Mouse (Mus musculus) lung, postnatal 0 days (tissue): Measurements from ENCODE around the gene Lrrc3c. TPM values are rescaled to one million over a fixed set of nuclear protein-coding genes. Genes with fewer than 3 reads are reported as not detected.
A peak's percentile ranks its signal among the peaks of the same experiment; 100 is the strongest.
"Not testable (repeated sequence)": the region's sequence is repeated elsewhere in the genome, so short reads cannot be mapped to it uniquely, and the experiment has no call there.

Experiments
- ATAC-seq: fragments of 200-750 bp; cut with Nextera tagmentation; 2 replicates; pipeline ENCODE4 v1.8.0; 2017; ENCODE audit warnings: moderate library complexity
- DNase-seq: peaks from one replicate; pipeline ENCODE4 v3.0.0-alpha.2; 2016; ENCODE audit warnings: low spot score
- H3K27ac ChIP-seq: fragments of 300-500 bp; sonication (generic); 2 replicates; pipeline ENCODE4 v1.5.1; 2014; ENCODE audit warnings: antibody characterized with exemption, mild to moderate bottlenecking, low read length, mixed read lengths
- H3K27me3 ChIP-seq: fragments of 300-500 bp; sonication (generic); replicated peaks from 2 replicates; pipeline ENCODE4 v1.6.1; 2014; ENCODE audit warnings: low read length, mixed read lengths; ENCODE audit not compliant: insufficient read depth
- H3K36me3 ChIP-seq: fragments of 300-500 bp; sonication (generic); 2 replicates; pipeline ENCODE4 v1.6.1; 2014; ENCODE audit warnings: low read length, mixed read lengths; ENCODE audit not compliant: insufficient read depth
- H3K4me1 ChIP-seq: fragments of 300-500 bp; sonication (generic); 2 replicates; pipeline ENCODE4 v1.6.1; 2014; ENCODE audit warnings: antibody characterized with exemption, low read depth, low read length, mixed read lengths; ENCODE audit not compliant: insufficient read depth
- H3K4me2 ChIP-seq: fragments of 300-500 bp; sonication (generic); replicated peaks from 2 replicates; pipeline ENCODE4 v1.6.1; 2014; ENCODE audit warnings: low read depth, mild to moderate bottlenecking, low read length, moderate library complexity, mixed read lengths
- H3K4me3 ChIP-seq: fragments of 300-500 bp; sonication (generic); 2 replicates; pipeline ENCODE4 v1.5.1; 2014; ENCODE audit warnings: low read depth, low read length
- H3K9ac ChIP-seq: fragments of 300-500 bp; sonication (generic); replicated peaks from 2 replicates; pipeline ENCODE4 v1.6.1; 2014; ENCODE audit warnings: low read depth, mild to moderate bottlenecking
- H3K9me3 ChIP-seq: fragments of 300-500 bp; sonication (generic); 2 replicates; pipeline ENCODE4 v1.6.1; 2016; ENCODE audit warnings: low read length, mixed read lengths
- CTCF ChIP-seq: IDR thresholded peaks from 2 replicates; pipeline ENCODE4 v1.5.1; 2016; ENCODE audit warnings: antibody characterized with exemption, mild to moderate bottlenecking
- EP300 ChIP-seq: IDR thresholded peaks from 2 replicates; pipeline ENCODE4 v1.6.1; 2016; ENCODE audit warnings: antibody characterized with exemption, mild to moderate bottlenecking, control low read depth
- WGBS: fragments of 180-500 bp; shearing (Covaris S2); extraction: QIAGEN DNeasy Blood & Tissue Kit; methylation state at CpG from one replicate; pipeline ENCODE4 v1.1.7; 2014; 5-methylcytosine and 5-hydroxymethylcytosine counted together
- polyA plus RNA-seq: library from polyadenylated mRNA; unstranded; fragments of >200 nt; fragmentation: Nextera tagmentation; extraction: Ambion mirVana; gene quantifications from 2 replicates; pipeline ENCODE4 v1.2.1, GENCODE M21; 2015

Gene Lrrc3c
- polyA plus RNA-seq, 1 experiment from 2014 or later = not detected

DNA sequence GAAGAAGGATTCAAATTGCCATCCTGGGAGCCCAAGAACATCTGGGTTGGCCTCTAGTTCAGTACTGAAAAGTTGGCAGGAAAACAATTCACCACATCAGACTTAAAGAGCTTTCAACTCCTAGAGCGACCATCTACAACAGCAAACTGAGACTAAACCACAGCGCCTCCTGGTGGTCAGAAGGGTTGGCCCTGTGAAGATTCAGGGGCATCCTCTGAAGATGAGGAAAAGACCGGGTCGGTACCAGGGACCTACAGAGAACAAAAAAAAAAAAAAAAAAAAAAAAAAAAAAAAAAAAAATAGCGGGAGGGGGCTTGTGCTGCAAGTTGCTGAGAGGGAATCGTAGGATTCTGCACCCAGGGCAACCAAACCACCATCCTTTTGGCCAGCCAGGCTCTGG, 728 bp upstream of the Lrrc3c start:
- Histone ChIP-seq H3K4me1 (0 out of 2 replicates have a peak, but pooled peaks cover 2% of the 10 kb centered on the region), H3K4me2 (no peak overlapping the region), H3K9ac (no peak overlapping the region), H3K9me3 (no peaks in the 10 kb centered on the region), H3K27me3 (no peaks in the 10 kb centered on the region), H3K36me3 (no peaks in the 10 kb centered on the region), H3K27ac (no peak overlapping the region), H3K4me3 (no peak overlapping the region)
- peak; percentile 67 for ATAC-seq
- TF ChIP-seq EP300 = no peak
- peak; percentile 86 for TF ChIP-seq CTCF
- WGBS = 39% methylated on average over 6 of the region's 6 CpGs
- DNase-seq = peak; percentile 89

DNA sequence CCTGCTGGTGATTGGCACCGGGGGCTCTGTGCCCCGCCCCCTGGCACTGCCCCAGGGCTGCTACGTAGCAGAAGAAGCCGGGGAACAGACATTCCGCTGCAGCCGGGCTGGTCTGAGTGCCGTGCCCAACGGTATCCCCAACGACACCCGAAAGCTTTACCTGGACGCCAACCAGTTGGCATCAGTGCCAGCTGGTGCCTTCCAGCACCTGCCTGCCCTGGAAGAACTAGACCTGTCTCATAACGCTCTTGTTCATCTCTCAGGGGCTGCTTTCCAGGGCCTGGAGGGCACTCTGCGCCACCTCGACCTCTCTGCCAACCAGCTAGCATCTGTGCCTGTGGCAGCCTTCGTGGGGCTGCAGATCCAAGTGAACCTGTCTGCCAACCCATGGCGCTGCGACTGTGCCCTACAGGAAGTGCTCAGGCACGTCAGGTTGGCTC, 780 bp downstream of the Lrrc3c start:
- no peak for ATAC-seq
- H3K4me2 ChIP-seq = no peak overlapping the region
- H3K36me3 ChIP-seq = no peaks in the 10 kb centered on the region
- WGBS = 48% methylated on average over 18 of the region's 18 CpGs
- H3K9me3 ChIP-seq = no peaks in the 10 kb centered on the region
- H3K27me3 ChIP-seq = no peaks in the 10 kb centered on the region
- H3K4me3 ChIP-seq = no peak overlapping the region
- H3K27ac ChIP-seq = no peak overlapping the region
- no peak overlapping the region for H3K9ac ChIP-seq
- no peak for DNase-seq
- TF ChIP-seq EP300 (no peak), CTCF (no peak)
- 0 out of 2 replicates have a peak, but pooled peaks cover 2% of the 10 kb centered on the region for H3K4me1 ChIP-seq

DNA sequence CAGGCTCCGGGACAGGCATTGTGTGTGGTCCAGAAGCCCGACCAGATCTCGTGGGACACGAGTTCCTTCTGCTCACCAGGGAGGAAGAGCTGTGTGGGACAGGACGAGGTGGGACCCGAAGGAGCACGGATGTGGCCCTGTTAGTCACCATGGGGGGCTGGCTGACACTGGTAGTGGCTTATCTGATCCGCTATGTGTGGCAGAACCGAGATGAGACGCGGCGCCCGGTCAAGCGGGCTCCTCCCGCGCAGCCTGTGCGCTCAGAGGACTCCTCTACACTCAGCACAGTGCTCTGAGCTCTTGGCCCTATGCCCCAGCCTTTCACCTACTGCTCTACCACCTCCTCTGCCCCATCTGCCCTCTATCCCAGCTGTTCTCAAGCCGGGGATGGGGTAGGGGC, 1.2 kb downstream of the Lrrc3c start:
- Histone ChIP-seq H3K36me3 (no peaks in the 10 kb centered on the region), H3K9ac (no peak overlapping the region), H3K4me3 (no peak overlapping the region), H3K4me1 (0 out of 2 replicates have a peak, but pooled peaks cover 2% of the 10 kb centered on the region), H3K27ac (no peak overlapping the region), H3K4me2 (no peak overlapping the region), H3K27me3 (no peaks in the 10 kb centered on the region), H3K9me3 (no peaks in the 10 kb centered on the region)
- TF ChIP-seq CTCF (no peak), EP300 (no peak)
- DNase-seq (no peak), ATAC-seq (no peak)
- whole genome bisulfite sequencing = 20% methylated on average over 15 of the region's 18 CpGs

DNA sequence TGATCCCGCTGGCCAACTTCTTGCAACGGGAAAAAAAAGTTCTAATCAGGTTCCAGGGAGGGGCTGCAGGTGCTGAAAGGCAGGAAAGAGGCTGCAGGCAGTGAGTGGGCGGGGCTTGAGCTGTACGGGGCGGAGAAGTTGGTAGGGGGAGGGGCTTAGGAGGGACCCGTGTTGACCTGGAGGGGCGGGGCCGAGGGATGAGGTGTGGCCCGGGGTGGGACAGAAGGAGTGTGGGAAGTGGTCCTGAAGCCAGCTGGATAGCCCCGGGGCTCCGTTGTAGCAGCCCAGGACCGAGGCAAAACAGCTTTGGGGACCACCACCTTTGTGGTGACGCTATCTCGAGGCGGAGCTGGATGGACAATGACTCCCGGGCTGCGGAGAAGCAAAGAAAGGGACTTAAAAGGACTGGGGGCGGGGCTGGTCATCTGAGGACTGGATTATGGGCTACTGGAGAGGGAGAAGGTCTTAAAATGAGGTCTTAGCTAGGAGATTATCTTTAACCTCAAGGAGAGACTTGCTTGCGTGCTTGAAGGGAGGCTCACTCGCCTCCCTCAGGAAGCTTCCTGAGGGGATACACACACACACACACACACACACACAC, 4.1 kb downstream of the Lrrc3c start:
- DNase-seq = peak; percentile 68
- no peaks in the 10 kb centered on the region for H3K36me3 ChIP-seq
- 4% methylated on average over 20 of the region's 20 CpGs for WGBS
- TF ChIP-seq EP300 (no peak), CTCF (no peak)
- no peak overlapping the region for H3K4me3 ChIP-seq
- H3K4me2 ChIP-seq = peak overlapping the region; percentile 38
- H3K27ac ChIP-seq = no peak overlapping the region
- H3K27me3 ChIP-seq = no peaks in the 10 kb centered on the region
- H3K9me3 ChIP-seq = no peaks in the 10 kb centered on the region
- ATAC-seq = peak; percentile 62
- H3K4me1 ChIP-seq = 0 out of 2 replicates have a peak, but pooled peaks cover 2% of the 10 kb centered on the region
- no peak overlapping the region for H3K9ac ChIP-seq

DNA sequence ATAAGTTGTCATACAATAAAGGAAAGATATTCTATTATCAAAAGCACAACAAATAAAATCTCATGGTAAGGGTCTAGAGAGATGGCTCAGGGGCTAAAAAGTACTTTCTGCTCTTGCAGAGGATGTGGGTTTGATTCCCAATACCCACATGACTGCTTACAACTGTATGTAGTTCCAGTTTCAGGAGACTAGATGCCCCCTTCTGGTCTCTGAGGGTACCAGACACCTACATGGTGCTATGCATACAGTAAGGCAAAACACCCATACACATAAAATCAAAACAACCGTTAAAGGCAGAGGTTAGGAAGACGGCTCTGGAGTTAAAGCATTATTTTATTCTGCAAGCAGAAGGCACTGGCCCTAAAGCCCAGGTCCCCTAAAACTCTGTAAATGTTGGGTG, 5.9 kb downstream of the Lrrc3c start:
- H3K36me3 ChIP-seq = no peaks in the 10 kb centered on the region
- no peak overlapping the region for H3K9ac ChIP-seq
- no peak overlapping the region for H3K4me2 ChIP-seq
- H3K27ac ChIP-seq = no peak overlapping the region
- H3K9me3 ChIP-seq = no peaks in the 10 kb centered on the region
- WGBS = 75% methylated on average over 2 of the region's 2 CpGs
- DNase-seq = no peak
- H3K4me3 ChIP-seq = no peak overlapping the region
- 0 out of 2 replicates have a peak, but pooled peaks cover 2% of the 10 kb centered on the region for H3K4me1 ChIP-seq
- H3K27me3 ChIP-seq = no peaks in the 10 kb centered on the region
- TF ChIP-seq CTCF (peak; percentile 35), EP300 (no peak)
- no peak for ATAC-seq

DNA sequence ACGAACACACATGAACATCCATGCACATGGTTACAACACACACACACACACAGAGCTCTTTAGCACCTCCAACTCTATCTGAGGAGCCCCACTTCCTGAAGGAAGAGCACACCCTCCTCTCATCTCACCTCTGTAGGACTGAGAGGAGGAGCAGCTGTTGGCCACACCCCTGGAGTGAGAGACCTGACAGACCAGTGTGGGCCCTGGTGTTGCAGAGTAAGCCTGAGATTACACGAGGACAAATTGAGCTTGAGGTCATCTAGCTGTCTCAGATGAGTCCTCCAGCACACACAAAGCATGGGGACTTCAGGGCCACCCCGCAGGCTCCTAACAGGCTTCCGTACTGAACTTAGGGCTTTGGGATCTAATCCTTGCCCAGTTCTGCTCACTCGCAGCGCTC, 6.8 kb downstream of the Lrrc3c start:
- H3K9me3 ChIP-seq, H3K36me3 ChIP-seq, H3K4me1 ChIP-seq, H3K27ac ChIP-seq, H3K9ac ChIP-seq, H3K4me3 ChIP-seq, H3K4me2 ChIP-seq, DNase-seq, ATAC-seq, H3K27me3 ChIP-seq: not testable (repeated sequence)
- 56% methylated on average over 6 of the region's 6 CpGs for WGBS

DNA sequence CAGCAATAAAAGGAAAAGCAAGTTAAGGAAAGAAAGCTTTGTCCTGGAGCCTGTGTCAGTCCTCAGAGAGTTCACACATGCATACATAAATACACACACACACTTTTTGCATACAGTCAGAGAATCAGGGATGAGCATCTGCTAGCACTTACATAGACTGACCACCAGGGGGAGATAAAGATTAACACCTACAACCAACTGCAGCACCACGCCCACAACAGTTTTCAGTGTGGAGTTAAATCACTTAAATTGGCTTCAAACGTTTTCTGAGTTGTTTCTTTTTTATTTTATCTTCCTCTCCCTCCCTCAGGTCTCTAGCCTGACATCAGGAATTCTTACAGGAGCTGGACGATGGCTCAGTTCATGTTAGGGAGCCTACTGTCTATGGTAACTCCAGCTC, 8.7 kb downstream of the Lrrc3c start:
- Histone ChIP-seq H3K4me3 (no peak overlapping the region), H3K9me3 (no peaks in the 10 kb centered on the region), H3K27me3 (no peaks in the 10 kb centered on the region), H3K4me2 (no peak overlapping the region), H3K36me3 (no peaks in the 10 kb centered on the region), H3K27ac (no peak overlapping the region), H3K9ac (no peak overlapping the region), H3K4me1 (0 out of 2 replicates have a peak, but pooled peaks cover 2% of the 10 kb centered on the region)
- 3% methylated on average over 3 of the region's 3 CpGs for WGBS
- ATAC-seq = peak; percentile 46; the same call in 1 of the 2 replicates
- TF ChIP-seq CTCF (peak; percentile 87), EP300 (no peak)
- peak; percentile 87 for DNase-seq
